Mouse (Mus musculus): ENCODE data around the gene Mtap. TPM values are rescaled to one million over a fixed set of nuclear protein-coding genes. Genes with fewer than 3 reads are reported as not detected.

Gene Mtap
- total RNA-seq, 1 experiment from 2014 or later = 45.4 TPM

DNA sequence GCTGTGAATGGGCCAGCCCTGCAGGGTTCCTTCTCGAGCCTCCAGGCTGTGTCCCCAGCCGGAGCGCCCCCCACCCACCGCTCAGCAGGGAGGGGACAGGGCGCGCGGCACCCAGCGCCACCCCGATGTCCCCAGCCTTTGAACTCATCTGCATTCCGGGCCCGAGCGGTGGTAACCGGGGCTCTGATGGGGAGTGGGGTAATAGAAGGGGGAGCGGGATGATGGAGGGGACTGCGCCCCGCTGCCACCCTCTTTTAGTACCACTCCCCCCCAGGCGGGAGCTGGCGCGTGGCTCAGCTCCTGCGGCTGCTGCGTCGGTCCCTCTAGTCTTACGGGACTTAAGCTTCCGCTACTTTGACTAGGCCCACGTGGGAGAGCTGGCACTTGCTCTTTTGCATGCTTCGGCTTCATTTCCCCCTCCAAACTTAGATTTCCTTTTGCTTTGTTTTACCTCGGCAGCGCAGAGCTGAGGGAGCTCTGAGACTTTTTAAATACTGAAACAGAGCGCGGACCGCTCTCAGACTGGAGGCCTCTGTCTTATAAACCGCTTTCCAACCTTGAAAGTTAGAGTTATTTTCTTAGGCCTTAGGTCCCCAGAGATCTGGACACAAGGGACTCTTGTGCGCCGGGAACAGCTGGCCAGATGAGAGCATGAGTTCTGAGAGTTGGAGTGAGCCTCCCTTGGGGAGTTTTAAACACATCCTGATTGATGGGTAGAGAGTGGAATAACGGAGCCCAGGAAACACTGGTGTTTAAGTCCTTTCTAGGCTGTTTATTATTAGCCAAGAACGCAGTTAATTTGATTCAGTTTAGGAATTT, 829 bp downstream of the Mtap start:
- DNase-seq = peak; percentile 39

DNA sequence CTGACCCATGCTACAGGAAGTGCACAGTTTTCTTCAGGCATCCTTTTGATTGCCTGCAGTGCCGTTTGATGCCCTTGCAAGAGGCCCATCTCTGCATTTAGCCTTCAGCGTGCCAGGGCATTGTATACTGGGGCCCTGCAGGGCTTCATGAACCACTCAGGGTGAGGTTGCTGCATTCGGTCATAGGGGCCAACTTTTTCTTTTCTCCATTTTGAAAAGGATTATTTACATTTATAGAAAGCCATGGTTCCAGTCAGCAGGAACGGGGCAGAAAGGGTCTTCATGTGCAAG, 1.4 kb downstream of the Mtap start:
- DNase-seq = no peak

DNA sequence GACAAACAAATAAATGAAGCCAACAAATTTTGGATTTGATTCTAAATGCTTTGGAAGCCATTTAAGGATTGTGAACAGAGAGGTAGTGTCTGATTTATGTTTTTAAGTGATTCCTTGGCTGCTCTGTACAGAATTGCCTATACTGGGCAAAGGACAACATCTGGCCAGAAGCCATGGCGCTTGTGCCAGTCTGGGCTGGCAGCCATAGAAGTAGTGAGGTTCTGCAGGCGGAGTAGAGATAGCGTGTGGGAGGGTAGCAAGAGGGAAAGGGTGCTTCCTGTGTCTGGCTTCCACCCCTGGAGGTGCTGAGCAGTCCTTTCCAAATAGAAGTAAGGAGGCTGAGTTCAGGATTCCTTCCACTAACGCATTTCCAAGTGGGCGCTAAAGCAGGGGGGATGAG, 3.9 kb downstream of the Mtap start:
- peak; percentile 78 for DNase-seq

- peak; percentile 85 for DNase-seq
These were observed 8.5 kb downstream of the Mtap start for GRCm38 (mm10) chr4:89145409-89145808.

DNA sequence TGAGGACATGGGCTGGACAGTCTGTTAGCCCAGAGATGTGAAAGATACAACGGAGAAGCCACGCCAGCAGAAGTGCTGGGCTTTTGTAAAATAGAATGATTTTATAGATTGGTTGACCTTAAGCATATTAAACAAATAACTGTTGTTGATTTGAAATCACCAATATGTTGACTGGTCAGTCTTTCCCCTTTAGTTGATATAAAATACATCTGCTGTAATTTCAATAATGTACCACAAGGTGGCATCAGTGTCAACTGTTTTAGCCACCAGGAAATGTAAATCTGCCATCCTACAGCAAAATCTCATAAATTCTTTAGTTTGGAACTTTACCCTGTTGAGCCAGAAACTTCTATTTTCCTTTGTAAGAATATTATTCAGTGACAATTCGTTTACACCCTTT, 9.4 kb downstream of the Mtap start:
- DNase-seq = no peak

DNA sequence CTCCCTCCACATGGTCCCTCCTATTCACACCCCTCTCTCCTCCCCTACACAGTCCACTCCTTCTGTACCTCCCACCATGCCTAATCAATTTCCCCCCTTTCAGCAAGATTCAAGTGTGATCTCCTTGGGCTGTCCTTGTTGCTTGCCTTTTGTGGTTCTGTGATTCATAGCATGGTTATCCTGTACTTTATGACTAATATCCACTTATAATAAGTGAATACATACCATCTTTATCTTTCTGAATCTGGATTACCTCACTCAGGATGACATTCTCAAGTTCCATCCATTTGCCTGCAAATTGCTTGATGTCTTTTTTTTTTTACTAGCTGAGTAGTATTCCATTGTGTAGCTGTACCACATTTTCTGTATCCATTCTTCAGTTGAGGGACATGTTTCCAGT, 12.3 kb downstream of the Mtap start:
- DNase-seq = no peak

DNA sequence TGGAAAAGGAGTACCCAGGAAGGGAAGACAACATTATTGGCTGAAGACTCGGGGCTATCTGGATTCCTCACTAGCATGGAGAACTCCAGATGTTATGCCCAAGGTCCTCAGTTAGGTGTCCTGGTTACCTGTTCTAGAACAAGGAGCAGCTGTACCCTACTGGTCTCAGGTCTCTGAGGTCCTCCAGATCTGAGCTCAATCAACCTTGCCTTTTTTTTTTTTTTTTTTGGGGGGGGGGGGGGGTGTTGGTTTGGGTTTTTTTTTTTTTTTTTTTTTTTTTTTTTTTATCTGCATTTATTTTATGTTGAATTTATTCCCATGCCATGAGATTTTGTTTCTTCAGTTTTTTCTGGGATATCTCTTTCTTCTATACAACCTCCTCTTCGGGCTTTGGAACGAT, 24.5 kb downstream of the Mtap start:
- no peak for DNase-seq

- peak; percentile 29 for DNase-seq
These were observed 25.6 kb downstream of the Mtap start for GRCm38 (mm10) chr4:89162496-89162895.

DNA sequence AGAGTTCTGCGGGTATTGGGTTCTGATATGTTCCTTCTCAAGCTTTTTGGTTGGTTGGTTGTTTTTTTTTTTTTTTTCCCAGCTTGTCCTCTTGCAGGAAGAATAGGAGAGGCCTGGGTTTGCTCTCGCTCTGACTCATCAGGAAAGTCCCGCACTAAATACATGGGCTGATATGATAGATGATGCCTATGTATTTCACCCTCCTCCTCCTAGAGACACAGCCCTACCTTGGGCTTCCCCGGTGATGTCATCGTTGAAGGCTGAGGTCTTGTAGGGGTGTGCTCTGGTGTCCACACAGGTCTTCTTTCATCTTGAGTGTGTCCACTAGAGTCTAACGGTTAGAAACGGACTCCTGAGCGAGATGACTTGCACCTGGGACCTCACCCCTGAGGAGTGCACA, 26.7 kb downstream of the Mtap start:
- no peak for DNase-seq

DNA sequence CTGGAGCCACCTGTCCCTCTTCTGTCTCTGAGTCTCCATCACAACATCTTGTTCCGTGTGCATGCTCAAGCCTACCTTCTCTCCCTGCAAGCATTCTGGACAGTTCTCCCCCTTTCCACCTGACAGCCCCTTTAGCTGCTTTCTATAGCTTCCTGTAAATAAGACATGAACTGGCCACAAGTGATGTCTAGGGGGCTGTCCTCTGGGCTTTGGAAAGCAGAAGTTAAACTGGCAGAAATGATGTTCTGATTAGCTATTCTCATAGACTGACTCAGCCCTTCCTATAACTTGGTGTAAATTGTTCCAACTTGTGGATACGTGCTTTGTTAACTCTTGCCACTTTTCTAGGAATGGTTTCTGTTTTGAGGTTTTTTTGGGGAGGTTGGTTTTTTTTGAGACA, 27.8 kb downstream of the Mtap start:
- DNase-seq = no peak

- no peak for DNase-seq
These were observed 32.0 kb downstream of the Mtap start for GRCm38 (mm10) chr4:89168877-89169276.

- DNase-seq = no peak
These were observed 32.8 kb downstream of the Mtap start for GRCm38 (mm10) chr4:89169739-89170138.

DNA sequence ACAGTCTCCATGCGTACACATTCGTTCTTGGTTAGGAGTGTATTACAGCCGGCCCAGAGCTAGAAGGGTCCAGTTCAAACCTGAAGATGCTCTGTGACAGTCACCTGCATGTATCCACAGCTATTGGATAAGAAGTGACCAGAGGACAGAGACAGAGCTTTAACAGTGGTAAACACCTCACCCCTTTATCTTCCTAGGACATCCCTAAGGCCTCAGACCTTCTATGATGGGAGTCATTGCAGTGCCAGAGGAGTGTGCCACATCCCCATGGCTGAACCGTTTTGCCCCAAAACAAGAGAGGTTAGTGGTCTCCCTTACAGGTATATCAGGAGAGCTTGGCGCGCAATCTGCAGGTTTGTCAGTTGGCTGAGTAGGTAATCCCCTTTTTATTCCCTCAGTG, 34.0 kb downstream of the Mtap start:
- DNase-seq = no peak

GRCm38 (mm10) chr4:89172873-89173605, 36.1 kb downstream of the Mtap start:
- no peak for DNase-seq

DNA sequence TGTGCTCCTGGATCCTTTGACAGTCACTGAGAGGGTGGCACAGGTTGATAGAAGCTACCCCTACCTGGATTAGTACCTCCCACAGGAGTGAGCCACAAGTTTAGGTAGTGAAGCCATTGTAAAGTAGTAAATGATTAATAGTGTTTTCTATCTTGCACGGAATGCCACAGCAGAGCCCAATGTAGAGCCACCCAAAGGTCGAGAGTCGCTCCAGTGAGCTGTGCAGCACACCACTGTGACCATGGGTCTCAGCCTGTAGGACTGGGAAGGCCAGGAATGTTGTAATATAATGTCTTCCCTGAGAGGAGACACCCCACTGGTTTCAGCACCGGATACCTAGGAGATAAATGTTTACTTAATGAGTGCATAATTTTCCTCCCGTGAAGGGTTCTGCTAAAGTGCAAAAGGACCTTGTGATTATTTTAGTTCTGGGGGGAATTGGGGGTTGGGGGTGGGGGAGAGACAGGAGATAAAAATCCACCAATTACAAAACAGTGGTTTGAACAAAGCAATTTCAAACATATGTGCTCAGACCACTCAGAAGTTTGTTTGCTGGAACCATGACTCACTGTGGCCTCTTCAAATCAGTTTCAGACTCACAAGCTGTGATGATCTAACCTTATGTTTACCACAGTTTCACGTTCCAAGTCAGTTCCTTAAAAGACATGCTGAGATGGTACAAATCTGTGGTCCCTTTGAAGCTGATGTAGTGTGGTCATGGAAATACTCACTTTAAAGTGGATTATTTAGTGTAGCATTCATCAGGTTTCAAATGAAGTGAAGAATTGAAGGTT, 40.8 kb downstream of the Mtap start:
- no peak for DNase-seq

DNA sequence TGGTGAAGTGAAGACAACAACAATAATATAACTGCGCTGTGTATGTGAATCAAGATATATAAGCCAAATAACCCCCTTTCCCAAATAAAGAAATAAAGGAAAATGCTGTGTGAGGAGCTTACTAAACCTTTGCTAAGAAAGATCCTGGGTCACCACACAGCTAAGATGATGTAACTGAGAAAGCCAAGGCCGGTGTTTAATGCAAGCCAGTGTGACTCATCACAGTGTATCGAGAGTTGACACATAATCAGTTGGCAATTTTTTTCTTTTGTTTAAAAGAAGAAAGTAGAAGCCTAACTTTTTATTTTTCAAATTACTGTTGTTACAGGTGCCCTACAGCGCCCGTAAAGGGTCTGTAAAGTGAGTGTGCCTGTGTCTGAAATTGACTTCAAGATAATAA, 43.2 kb downstream of the Mtap start:
- no peak for DNase-seq

DNA sequence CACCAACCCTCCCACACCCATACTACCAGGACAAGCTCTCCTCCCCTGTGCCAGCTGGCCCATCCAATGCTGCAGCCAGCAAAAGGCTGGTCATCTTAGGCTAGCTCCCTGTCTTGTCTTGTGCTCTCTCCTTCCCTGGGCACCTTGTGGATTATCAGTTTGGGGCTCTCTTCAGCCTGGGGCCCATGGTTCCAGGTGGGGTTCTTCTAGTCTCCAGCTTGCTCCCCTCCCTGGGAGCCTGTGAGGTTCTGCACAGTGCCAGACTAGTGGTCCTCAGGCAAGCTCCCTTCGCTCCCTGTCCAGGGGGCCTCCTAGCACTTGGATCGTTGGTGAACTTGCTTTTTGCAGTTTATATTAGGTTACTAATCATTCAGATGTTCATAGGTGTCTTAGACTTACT, 44.7 kb downstream of the Mtap start:
- no peak for DNase-seq

DNA sequence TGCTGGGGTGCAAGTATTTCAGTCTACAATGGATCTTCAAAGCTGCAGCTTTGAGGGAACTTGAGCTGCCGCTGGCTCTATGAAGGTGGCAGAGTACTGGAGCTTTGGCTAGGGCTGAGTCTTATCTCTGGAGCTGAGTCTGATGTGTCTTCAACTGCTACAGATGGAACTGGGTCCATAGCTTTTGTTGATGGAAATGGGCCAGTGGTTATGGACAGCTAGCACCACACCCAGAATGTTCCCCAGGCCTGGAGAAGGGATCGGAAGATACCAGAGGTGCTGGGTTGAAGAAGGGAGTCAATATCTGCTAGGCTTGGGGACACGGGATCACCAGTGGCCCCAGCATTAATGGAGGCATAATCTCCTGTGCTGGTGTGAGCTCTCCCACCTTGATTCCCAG, 45.6 kb downstream of the Mtap start:
- DNase-seq = no peak

- no peak for DNase-seq
These were observed 58.6 kb downstream of the Mtap start for GRCm38 (mm10) chr4:89195481-89195880.

- no peak for DNase-seq
These were observed 60.2 kb downstream of the Mtap start for GRCm38 (mm10) chr4:89197128-89197527.

DNA sequence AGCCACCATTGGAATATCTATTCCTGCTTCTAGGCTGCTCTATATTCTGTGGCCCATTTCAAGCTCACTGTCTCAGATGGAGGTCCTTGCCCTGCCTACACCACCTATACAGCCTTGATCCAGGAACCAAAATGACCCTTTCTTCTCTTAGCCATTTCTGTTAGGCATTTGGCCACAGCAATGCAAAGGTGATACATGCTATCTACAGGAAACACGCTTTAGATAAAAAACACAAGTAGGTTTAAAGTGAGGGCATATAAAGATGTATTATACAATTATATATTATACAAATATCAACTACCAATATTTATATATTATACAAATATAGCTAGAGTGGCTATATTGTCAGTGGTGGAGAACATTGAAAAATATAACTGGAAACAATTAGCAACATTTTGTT, 63.9 kb downstream of the Mtap start:
- no peak for DNase-seq

DNA sequence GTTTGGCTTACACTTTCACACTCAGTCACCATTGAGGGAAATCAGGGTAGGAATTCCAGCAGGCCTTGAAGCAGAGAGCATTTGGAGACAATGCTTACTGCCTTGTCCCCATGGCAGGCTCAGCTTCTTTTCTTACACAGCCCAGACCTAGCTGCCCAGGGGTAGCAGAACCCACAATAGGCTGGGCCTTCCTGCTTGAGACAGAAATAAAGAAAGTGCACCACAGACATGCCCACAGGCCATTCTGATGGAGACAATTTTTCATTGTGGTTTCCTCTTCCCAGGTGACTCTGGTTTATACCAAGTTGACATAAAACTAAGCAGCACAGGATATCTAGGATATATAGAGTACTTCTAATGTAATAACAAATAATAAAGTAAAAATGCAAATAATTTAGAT, 72.4 kb downstream of the Mtap start:
- DNase-seq = no peak

DNA sequence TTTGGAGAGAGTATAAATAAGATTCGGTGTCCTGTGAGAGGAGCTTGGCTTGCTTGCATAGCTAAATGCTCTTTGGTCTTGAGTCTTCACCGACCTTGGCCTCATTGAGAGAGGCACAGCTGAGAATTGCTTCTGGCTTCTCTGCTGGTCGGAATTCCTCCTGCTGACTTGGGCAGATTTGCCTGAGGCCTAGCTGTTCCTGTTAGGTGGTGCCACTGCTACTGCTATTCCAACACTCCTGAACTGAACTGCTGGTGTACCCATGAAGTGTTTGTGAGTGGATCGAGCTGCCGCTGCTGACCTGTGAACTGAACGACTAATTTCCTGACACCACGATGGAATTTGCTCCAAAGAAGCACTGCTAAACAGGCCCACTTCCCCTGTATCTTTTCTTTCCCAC, 73.4 kb downstream of the Mtap start:
- no peak for DNase-seq
